Mouse (Mus musculus): ENCODE data around the gene Ddi2. TPM values are rescaled to one million over a fixed set of nuclear protein-coding genes. Genes with fewer than 3 reads are reported as not detected.
A peak's percentile ranks its signal among the peaks of the same experiment; 100 is the strongest.

Ddi2 gene
- polyA plus RNA-seq, 1 experiment from 2014 or later = 15.4 TPM

DNA sequence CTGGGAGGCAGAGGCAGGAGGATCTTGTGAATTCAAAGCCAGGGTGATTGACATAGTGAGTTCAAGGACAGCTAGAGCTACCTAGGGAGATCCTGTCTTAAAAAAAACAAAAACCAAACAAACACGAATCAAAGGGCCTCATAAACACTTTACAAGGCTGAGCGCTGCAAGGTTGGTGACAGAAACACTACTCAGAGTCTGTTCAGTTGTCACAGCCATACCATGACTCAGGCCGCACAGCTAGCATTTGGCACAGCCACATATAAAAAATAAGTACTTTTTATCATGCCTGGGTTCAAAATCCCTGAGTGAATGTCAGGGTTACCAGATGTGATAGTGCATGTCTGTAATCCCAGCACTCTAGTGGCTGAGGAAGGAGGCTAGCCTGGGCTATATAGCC, 76.0 kb downstream of the Ddi2 start:
- Histone ChIP-seq H3K4me3 (no peak overlapping the region), H3K9ac (no peak overlapping the region), H3K4me1 (replicated peaks) (peaks cover 45% of the 10 kb centered on the region), H3K36me3 (peaks cover 16% of the 10 kb centered on the region), H3K4me2 (no peak overlapping the region), H3K9me3 (no peaks in the 10 kb centered on the region), H3K27ac (replicated peaks) (no peak overlapping the region), H3K27me3 (no peaks in the 10 kb centered on the region)
- WGBS = 95% methylated on average over 3 of the region's 3 CpGs
- no peak for ATAC-seq (ENCODE audit: low read depth)

- Histone ChIP-seq H3K9ac (no peak overlapping the region), H3K4me1 (replicated peaks) (peaks cover 43% of the 10 kb centered on the region), H3K36me3 (peaks cover 20% of the 10 kb centered on the region), H3K27me3 (no peaks in the 10 kb centered on the region), H3K9me3 (no peaks in the 10 kb centered on the region), H3K27ac (replicated peaks) (no peak overlapping the region), H3K4me2 (no peak overlapping the region), H3K4me3 (no peak overlapping the region)
- no peak for ATAC-seq (ENCODE audit: low read depth)
- WGBS = 93% methylated on average over 8 of the region's 8 CpGs
These were observed 77.2 kb downstream of the Ddi2 start for GRCm38 (mm10) chr4:141645988-141646387.

DNA sequence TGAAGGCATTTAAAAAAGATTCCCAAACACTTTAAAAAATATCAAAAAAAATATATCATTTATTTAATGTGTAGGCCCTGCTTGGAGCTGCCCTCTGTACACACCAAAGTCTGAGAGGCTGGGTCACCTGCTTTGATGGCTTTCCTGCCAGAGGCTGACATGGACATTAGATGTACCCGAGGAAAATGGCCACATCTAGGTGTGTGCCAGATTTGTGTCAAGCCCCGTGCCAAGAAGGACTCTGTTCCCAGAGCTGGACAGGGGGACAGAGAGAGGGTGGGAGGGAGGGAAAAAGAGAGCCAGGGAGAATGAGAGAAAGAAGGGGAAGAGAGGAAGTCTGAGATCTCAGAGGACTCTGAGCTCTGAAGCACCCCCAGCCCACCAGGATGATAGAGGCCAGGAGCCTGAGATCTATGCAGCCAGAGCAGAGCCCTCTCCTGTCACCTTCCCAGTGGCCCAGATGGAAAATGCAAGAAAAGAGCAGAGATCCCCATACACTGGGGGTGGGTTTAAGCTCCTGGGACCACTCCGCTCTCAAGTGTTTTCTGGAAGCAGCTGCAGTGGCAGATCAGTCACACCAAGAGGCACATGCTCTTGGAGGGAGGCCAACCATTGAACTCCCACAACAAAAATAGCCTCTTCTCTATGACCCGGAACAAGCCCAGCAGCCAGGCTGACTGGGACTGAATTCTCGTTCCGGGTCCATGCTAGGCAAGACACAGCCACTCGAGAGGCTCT, 79.9 kb downstream of the Ddi2 start:
- Histone ChIP-seq H3K27me3 (no peaks in the 10 kb centered on the region), H3K9ac (peak overlapping the region; percentile 26), H3K36me3 (peaks cover 38% of the 10 kb centered on the region), H3K27ac (replicated peaks) (peak overlapping the region; percentile 86), H3K4me2 (0 out of 2 replicates have a peak overlapping the region, but pooled peaks have one; percentile 4), H3K4me3 (no peak overlapping the region), H3K4me1 (replicated peaks) (peaks cover 24% of the 10 kb centered on the region), H3K9me3 (no peaks in the 10 kb centered on the region)
- WGBS = 38% methylated on average over 7 of the region's 7 CpGs
- ATAC-seq (ENCODE audit: low read depth) = peak; percentile 68

GRCm38 (mm10) chr4:141641961-141642811, 81.0 kb downstream of the Ddi2 start:
- Histone ChIP-seq H3K27me3 (no peaks in the 10 kb centered on the region), H3K4me3 (no peak overlapping the region), H3K36me3 (peaks cover 46% of the 10 kb centered on the region), H3K9ac (peak overlapping the region; percentile 26; the same call in 1 of the 2 replicates), H3K4me1 (replicated peaks) (peaks cover 22% of the 10 kb centered on the region), H3K9me3 (no peaks in the 10 kb centered on the region), H3K27ac (replicated peaks) (peak overlapping the region; percentile 86; the same call in 1 of the 2 replicates), H3K4me2 (no peak overlapping the region)
- no peak for ATAC-seq (ENCODE audit: low read depth)
- 92% methylated on average over 25 of the region's 25 CpGs for WGBS

DNA sequence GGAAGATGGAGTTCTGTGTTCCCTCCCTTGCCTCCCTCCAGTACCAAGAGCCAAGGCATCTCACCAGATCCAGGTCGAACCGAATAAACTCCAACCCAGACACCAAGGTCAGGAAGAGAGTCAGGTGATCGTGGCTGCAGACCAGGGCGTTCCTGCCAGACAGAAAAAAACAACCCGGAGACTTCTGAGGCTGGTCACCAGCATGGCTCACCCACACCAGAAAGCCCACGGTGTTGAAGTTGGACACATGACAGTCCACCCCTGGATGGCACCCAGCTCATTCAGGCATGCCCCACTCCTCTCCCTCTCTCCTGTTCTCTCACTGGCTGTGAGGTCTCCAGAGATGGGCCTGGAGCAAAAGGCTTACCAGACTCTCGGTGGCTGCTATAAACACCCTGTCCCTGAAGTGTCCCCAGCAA, 81.9 kb downstream of the Ddi2 start:
- H3K27me3 ChIP-seq = no peaks in the 10 kb centered on the region
- ATAC-seq (ENCODE audit: low read depth) = no peak
- no peak overlapping the region for H3K27ac ChIP-seq (replicated peaks)
- H3K4me2 ChIP-seq = no peak overlapping the region
- H3K4me1 ChIP-seq (replicated peaks) = peaks cover 22% of the 10 kb centered on the region
- WGBS = 89% methylated on average over 7 of the region's 7 CpGs
- no peaks in the 10 kb centered on the region for H3K9me3 ChIP-seq
- H3K4me3 ChIP-seq = no peak overlapping the region
- H3K36me3 ChIP-seq = peaks cover 54% of the 10 kb centered on the region
- no peak overlapping the region for H3K9ac ChIP-seq

GRCm38 (mm10) chr4:141639474-141639873, 83.7 kb downstream of the Ddi2 start:
- peaks cover 22% of the 10 kb centered on the region for H3K4me1 ChIP-seq (replicated peaks)
- H3K9ac ChIP-seq = no peak overlapping the region
- no peaks in the 10 kb centered on the region for H3K27me3 ChIP-seq
- peaks cover 70% of the 10 kb centered on the region for H3K36me3 ChIP-seq
- WGBS = 78% methylated on average over 11 of the region's 11 CpGs
- no peak for ATAC-seq (ENCODE audit: low read depth)
- H3K4me2 ChIP-seq = no peak overlapping the region
- no peak overlapping the region for H3K4me3 ChIP-seq
- H3K9me3 ChIP-seq = no peaks in the 10 kb centered on the region
- H3K27ac ChIP-seq (replicated peaks) = no peak overlapping the region

- no peak overlapping the region for H3K9ac ChIP-seq
- no peak overlapping the region for H3K4me3 ChIP-seq
- no peaks in the 10 kb centered on the region for H3K27me3 ChIP-seq
- 96% methylated on average over 5 of the region's 5 CpGs for WGBS
- H3K4me2 ChIP-seq = no peak overlapping the region
- no peak for ATAC-seq (ENCODE audit: low read depth)
- no peaks in the 10 kb centered on the region for H3K9me3 ChIP-seq
- H3K36me3 ChIP-seq = peaks cover 91% of the 10 kb centered on the region
- H3K4me1 ChIP-seq (replicated peaks) = no peaks in the 10 kb centered on the region
- H3K27ac ChIP-seq (replicated peaks) = no peak overlapping the region
These were observed 86.5 kb downstream of the Ddi2 start for GRCm38 (mm10) chr4:141636693-141637092.

- H3K27ac ChIP-seq (replicated peaks) = no peak overlapping the region
- H3K27me3 ChIP-seq = no peaks in the 10 kb centered on the region
- no peaks in the 10 kb centered on the region for H3K9me3 ChIP-seq
- no peaks in the 10 kb centered on the region for H3K4me1 ChIP-seq (replicated peaks)
- no peak overlapping the region for H3K4me3 ChIP-seq
- no peak for ATAC-seq (ENCODE audit: low read depth)
- H3K4me2 ChIP-seq = no peak overlapping the region
- 85% methylated on average over 9 of the region's 9 CpGs for WGBS
- H3K9ac ChIP-seq = no peak overlapping the region
- peaks cover 91% of the 10 kb centered on the region for H3K36me3 ChIP-seq
These were observed 87.2 kb downstream of the Ddi2 start for GRCm38 (mm10) chr4:141635991-141636390.

GRCm38 (mm10) chr4:141632111-141632873, 90.9 kb downstream of the Ddi2 start:
- Histone ChIP-seq H3K27ac (replicated peaks) (no peak overlapping the region), H3K36me3 (peaks cover 96% of the 10 kb centered on the region), H3K27me3 (no peaks in the 10 kb centered on the region), H3K4me2 (no peak overlapping the region), H3K4me1 (replicated peaks) (no peaks in the 10 kb centered on the region), H3K4me3 (no peak overlapping the region), H3K9ac (no peak overlapping the region), H3K9me3 (no peaks in the 10 kb centered on the region)
- WGBS = 93% methylated on average over 21 of the region's 21 CpGs
- no peak for ATAC-seq (ENCODE audit: low read depth)

- Histone ChIP-seq H3K4me3 (no peak overlapping the region), H3K27me3 (no peaks in the 10 kb centered on the region), H3K27ac (replicated peaks) (no peak overlapping the region), H3K36me3 (peaks cover 96% of the 10 kb centered on the region), H3K9ac (no peak overlapping the region), H3K4me1 (replicated peaks) (no peaks in the 10 kb centered on the region), H3K4me2 (no peak overlapping the region), H3K9me3 (no peaks in the 10 kb centered on the region)
- ATAC-seq (ENCODE audit: low read depth) = no peak
- WGBS = 95% methylated on average over 20 of the region's 20 CpGs
These were observed 92.0 kb downstream of the Ddi2 start for GRCm38 (mm10) chr4:141631250-141631649.

DNA sequence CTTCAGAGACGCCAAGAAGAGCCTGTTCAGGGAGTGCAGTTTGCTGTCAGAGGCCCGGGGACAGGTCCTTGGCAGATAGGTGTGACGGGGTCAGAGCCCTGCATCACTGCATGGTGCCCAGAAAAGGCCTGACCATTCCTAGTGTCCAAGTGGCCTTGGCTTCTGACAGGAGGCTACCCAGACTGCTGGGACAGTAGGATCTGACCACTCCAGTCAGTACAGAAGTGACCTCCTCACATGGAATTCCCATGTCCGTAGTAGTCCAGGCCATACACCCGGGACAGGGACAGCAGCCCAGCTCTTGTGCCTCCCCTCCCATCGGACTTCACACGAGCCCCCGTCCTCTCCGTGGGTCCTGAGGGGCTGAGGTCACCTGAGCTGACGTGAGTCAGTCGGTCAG, 93.2 kb downstream of the Ddi2 start:
- no peak overlapping the region for H3K27ac ChIP-seq (replicated peaks)
- H3K4me1 ChIP-seq (replicated peaks) = no peaks in the 10 kb centered on the region
- peaks cover 99% of the 10 kb centered on the region for H3K36me3 ChIP-seq
- no peaks in the 10 kb centered on the region for H3K9me3 ChIP-seq
- WGBS = 95% methylated on average over 11 of the region's 11 CpGs
- no peak for ATAC-seq (ENCODE audit: low read depth)
- H3K4me2 ChIP-seq = no peak overlapping the region
- H3K4me3 ChIP-seq = no peak overlapping the region
- H3K9ac ChIP-seq = no peak overlapping the region
- H3K27me3 ChIP-seq = no peaks in the 10 kb centered on the region

- no peak overlapping the region for H3K9ac ChIP-seq
- H3K4me2 ChIP-seq = no peak overlapping the region
- H3K27ac ChIP-seq (replicated peaks) = no peak overlapping the region
- H3K27me3 ChIP-seq = no peaks in the 10 kb centered on the region
- no peak for ATAC-seq (ENCODE audit: low read depth)
- WGBS = 82% methylated on average over 14 of the region's 14 CpGs
- no peak overlapping the region for H3K4me3 ChIP-seq
- H3K36me3 ChIP-seq = peaks cover 85% of the 10 kb centered on the region
- H3K9me3 ChIP-seq = no peaks in the 10 kb centered on the region
- no peaks in the 10 kb centered on the region for H3K4me1 ChIP-seq (replicated peaks)
These were observed 94.6 kb downstream of the Ddi2 start for GRCm38 (mm10) chr4:141628661-141629060.
